In genomic region chr8:71561401-71561800, GRCm38 (mm10) we compare ENCODE assay signal across 9 mouse cellular contexts. TPM values are rescaled to one million over a fixed set of nuclear protein-coding genes. Genes with fewer than 3 reads are reported as not detected.
DNase-seq lines count a peak whose midpoint lies in the region; ATAC-seq and TF ChIP-seq lines count a peak whose summit lies in the region.
"Had no signal": no experiment of that assay in that cellular context is flagged by ENCODE, and none has a peak within 500 bp of the region (broad histone marks: within the 10 kb centered on the region; RNA-seq: fewer than 3 reads in every experiment).

No protein-coding gene starts in this region.

- no peak overlapping the region for H3K4me3 ChIP-seq in heart, embryonic 11.5 days (ENCODE audit: low read depth, low read length)
- H3K4me3 ChIP-seq in forebrain, embryonic 10.5 days = no peak overlapping the region
- H3K4me3 ChIP-seq in kidney, adult 2 months (ENCODE audit: insufficient read depth, low read depth, low read length) = no peak overlapping the region

- no peak overlapping the region for H3K4me2 ChIP-seq in heart, embryonic 11.5 days

- TF ChIP-seq CTCF in kidney, adult 2 months (conservative IDR thresholded peaks at IDR 0.05; ENCODE audit: insufficient read depth, insufficient read length, low read depth, low read length) = peak; percentile 98

- peaks cover 8% of the 10 kb centered on the region for H3K4me1 ChIP-seq in heart, embryonic 11.5 days (ENCODE audit: control insufficient read depth, insufficient read depth, low read length)
- H3K4me1 ChIP-seq in forebrain, embryonic 10.5 days = peaks cover 22% of the 10 kb centered on the region
- peaks cover 2% of the 10 kb centered on the region; the same call in 1 of the 2 replicates for H3K4me1 ChIP-seq in kidney, adult 2 months (ENCODE audit: control insufficient read depth, insufficient read depth, low read length)

- no peak for ATAC-seq in heart, embryonic 11.5 days (replicated peaks; ENCODE audit: insufficient number of reproducible peaks, low FRiP score, low TSS enrichment)

- no peak overlapping the region for H3K9ac ChIP-seq in heart, embryonic 11.5 days (ENCODE audit: low read depth, low read length)

- no peak for TF ChIP-seq POLR2A in kidney, adult 2 months (IDR thresholded peaks at IDR 0.05; ENCODE audit: low read depth, low read length)

- H3K27ac ChIP-seq in heart, embryonic 11.5 days (ENCODE audit: low read depth, low read length) = no peak overlapping the region
- no peak overlapping the region for H3K27ac ChIP-seq in forebrain, embryonic 10.5 days
- no peak overlapping the region for H3K27ac ChIP-seq in kidney, adult 2 months (ENCODE audit: insufficient read depth, low read depth, low read length)
- H3K27ac ChIP-seq: macrophage had no signal

- 3% methylated on average over 15 of the region's 15 CpGs for WGBS in heart, embryonic 11.5 days (ENCODE audit: insufficient replicate concordance)
- 4% methylated on average over 15 of the region's 15 CpGs for WGBS in forebrain, embryonic 10.5 days
- 9% methylated on average over 15 of the region's 15 CpGs for WGBS in kidney, adult 2 months

- DNase-seq in heart, adult 18-20 months = peak; percentile 50 to 83
- peak; percentile 80 for DNase-seq in A20 (ENCODE audit: low read depth, low spot score)
- DNase-seq in adipocyte (ENCODE audit: low spot score) = peak; percentile 86
- DNase-seq in forebrain, embryonic 10.5 days (ENCODE audit: extremely low spot score, low spot score) = peak; percentile 80
- DNase-seq in kidney, adult 2 months = peak; percentile 72
- peak; percentile 77 for DNase-seq in lung, postnatal 14 days
- peak; percentile 91 for DNase-seq in splenic B cell, adult 2 months (ENCODE audit: low read depth, low spot score)

- H3K9me3 ChIP-seq in heart, embryonic 11.5 days (replicated peaks; ENCODE audit: control insufficient read depth, low read length) = 0 out of 2 replicates have a peak, but pooled peaks cover 3% of the 10 kb centered on the region
- H3K9me3 ChIP-seq in forebrain, embryonic 10.5 days = peaks cover 7% of the 10 kb centered on the region; the same call in 1 of the 2 replicates

- H3K36me3 ChIP-seq in heart, embryonic 11.5 days (ENCODE audit: control insufficient read depth, insufficient read depth, low read length) = peaks cover 2% of the 10 kb centered on the region; the same call in 1 of the 2 replicates
- H3K36me3 ChIP-seq in forebrain, embryonic 10.5 days (replicated peaks) = no peaks in the 10 kb centered on the region
- no peaks in the 10 kb centered on the region for H3K36me3 ChIP-seq in kidney, adult 2 months (ENCODE audit: control insufficient read depth, insufficient read depth, low read length)
- H3K36me3 ChIP-seq in splenic B cell, adult 2 months (ENCODE audit: control insufficient read depth, insufficient read depth, low read length, poor library complexity, severe bottlenecking) = no peaks in the 10 kb centered on the region

- H3K27me3 ChIP-seq in heart, embryonic 11.5 days (ENCODE audit: control insufficient read depth, insufficient read depth, low read length) = peaks cover 64% of the 10 kb centered on the region
- peaks cover 98% of the 10 kb centered on the region for H3K27me3 ChIP-seq in forebrain, embryonic 10.5 days (ENCODE audit: poor library complexity, severe bottlenecking)
- no peaks in the 10 kb centered on the region for H3K27me3 ChIP-seq in kidney, adult 2 months (replicated peaks; ENCODE audit: control insufficient read depth, insufficient read depth, low read length)
- H3K27me3 ChIP-seq in splenic B cell, adult 2 months (ENCODE audit: control insufficient read depth, insufficient read depth, low read length, poor library complexity, severe bottlenecking) = no peaks in the 10 kb centered on the region

RNA-seq across cellular contexts. Expression of gene Tmem221, which starts 2.7 kb away (rescaled TPM):
- total RNA-seq in heart, adult 18-20 months (2021) = under 1 TPM; 0.42 to 0.51 TPM
- 0.21 and 0.35 TPM in 2 replicates for polyA plus RNA-seq in heart, embryonic 11.5 days (2014; fragmentation: Nextera tagmentation; extraction: Ambion mirVana)
- 0.17 and 0.28 TPM in 2 replicates for polyA plus RNA-seq in forebrain, embryonic 10.5 days (2016; fragmentation: Nextera tagmentation; extraction: Ambion mirVana)
- 7.8 and 8.4 TPM in 2 replicates for polyA plus RNA-seq in kidney, adult 2 months (2012; rRNA removed)

RNA-seq across cellular contexts. Expression of gene Nxnl1, which starts 5.0 kb away (rescaled TPM):
- under 1 TPM; 0.15 TPM for total RNA-seq in heart, adult 18-20 months (2021)
- not detected in 2 replicates for polyA plus RNA-seq in heart, embryonic 11.5 days (2014; fragmentation: Nextera tagmentation; extraction: Ambion mirVana)
- polyA plus RNA-seq in forebrain, embryonic 10.5 days (2016; fragmentation: Nextera tagmentation; extraction: Ambion mirVana) = 0.09 TPM in 1 of 2 replicates, not detected in the other
- 0.14 and 0.19 TPM in 2 replicates for polyA plus RNA-seq in kidney, adult 2 months (2012; rRNA removed)
- polyA plus RNA-seq: macrophage had no signal

RNA-seq across cellular contexts. Expression of gene Slc27a1, which starts 7.3 kb away (rescaled TPM):
- total RNA-seq in heart, adult 18-20 months (2021) = 100 to 1,000 TPM; 162 to 202 TPM
- 9.2 and 10.8 TPM in 2 replicates for polyA plus RNA-seq in heart, embryonic 11.5 days (2014; fragmentation: Nextera tagmentation; extraction: Ambion mirVana)
- 20.2 and 21.9 TPM in 2 replicates for polyA plus RNA-seq in forebrain, embryonic 10.5 days (2016; fragmentation: Nextera tagmentation; extraction: Ambion mirVana)
- 146 and 182 TPM in 2 replicates for polyA plus RNA-seq in kidney, adult 2 months (2012; rRNA removed)

RNA-seq across cellular contexts. Expression of gene Mvb12a, which starts 18.7 kb away (rescaled TPM):
- total RNA-seq in heart, adult 18-20 months (2021) = 10 to 100 TPM; 28.4 to 28.5 TPM
- 59.7 and 63.3 TPM in 2 replicates for polyA plus RNA-seq in heart, embryonic 11.5 days (2014; fragmentation: Nextera tagmentation; extraction: Ambion mirVana)
- polyA plus RNA-seq in forebrain, embryonic 10.5 days (2016; fragmentation: Nextera tagmentation; extraction: Ambion mirVana) = 65.9 and 66.0 TPM in 2 replicates
- polyA plus RNA-seq in kidney, adult 2 months (2012; rRNA removed) = 136 and 164 TPM in 2 replicates

RNA-seq across cellular contexts. Expression of gene Bst2, which starts 24.1 kb away (rescaled TPM):
- total RNA-seq in heart, adult 18-20 months (2021) = 10 to 100 TPM; 19.3 to 40.2 TPM
- 4.2 and 17.4 TPM in 2 replicates for polyA plus RNA-seq in heart, embryonic 11.5 days (2014; fragmentation: Nextera tagmentation; extraction: Ambion mirVana)
- polyA plus RNA-seq in forebrain, embryonic 10.5 days (2016; fragmentation: Nextera tagmentation; extraction: Ambion mirVana) = 6.7 and 7.4 TPM in 2 replicates
- polyA plus RNA-seq in kidney, adult 2 months (2012; rRNA removed) = 167 and 184 TPM in 2 replicates
